Mouse (Mus musculus): ENCODE data around the gene Calhm1.

DNA sequence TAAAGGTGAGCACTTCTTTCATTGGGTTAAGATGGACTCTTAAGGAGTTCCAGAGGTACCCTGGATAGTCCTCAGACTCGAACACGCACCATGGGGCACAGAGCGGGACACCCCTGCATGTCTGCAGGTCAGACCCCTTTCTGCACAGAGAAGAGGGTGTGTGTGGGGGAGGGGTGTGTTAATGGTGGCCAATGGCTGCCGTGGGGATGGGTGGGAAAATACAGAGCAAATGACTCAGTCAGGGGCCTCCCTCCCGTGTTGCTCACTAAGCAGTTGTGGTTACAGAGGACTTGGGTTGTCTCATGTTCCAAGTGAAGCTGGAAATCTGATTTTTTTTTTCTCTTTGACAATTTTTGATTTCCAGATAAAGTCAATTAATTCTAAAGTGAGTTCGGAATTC is 1.6 kb downstream of the Calhm1 start:
- no peak for TF ChIP-seq CTCF (IDR thresholded peaks at IDR 0.05; ENCODE audit: control insufficient read depth, insufficient read depth, insufficient read length)
- no peak for TF ChIP-seq MYOG (IDR thresholded peaks at IDR 0.05; ENCODE audit: control insufficient read depth, extremely low read depth, insufficient read length)
